Mouse (Mus musculus) layer of hippocampus, postnatal 10 days (tissue): Measurements from ENCODE around the gene Dusp10. TPM values are rescaled to one million over a fixed set of nuclear protein-coding genes. Genes with fewer than 3 reads are reported as not detected.

Experiments used
- DNase-seq, 2 experiments: peaks; one replicate each; pipeline ENCODE4 v3.0.0; 2021; ENCODE audit warnings: low spot score in 2 of 2
- total RNA-seq, 2 experiments: library from RNA; stranded (reverse); gene quantifications; 2 replicates each; pipeline ENCODE4 v1.2.3; 2021

Dusp10 gene
- total RNA-seq, 2 experiments from 2014 or later: 2.9 to 3.2 TPM

DNA sequence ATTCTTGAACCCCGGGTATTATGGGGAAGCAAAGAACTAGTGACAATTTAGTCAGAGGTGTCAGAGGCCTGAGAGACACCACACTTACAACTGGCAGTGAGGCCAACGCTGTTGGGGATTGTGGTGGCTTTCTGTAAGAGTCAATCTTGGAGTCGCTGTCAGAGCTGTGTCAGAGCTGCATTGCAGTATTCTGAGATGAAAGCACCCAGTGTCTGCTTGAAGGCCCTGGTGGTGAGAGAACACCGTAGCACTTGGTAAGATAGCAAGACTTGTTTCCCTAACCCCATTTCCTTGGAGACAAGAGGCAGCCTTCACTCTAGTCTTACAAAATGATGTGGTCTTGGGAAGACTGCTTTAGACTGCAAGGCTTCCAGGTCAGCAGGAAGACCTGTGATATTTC, 39.2 kb downstream of the Dusp10 start:
- no peak for DNase-seq

- no peak for DNase-seq
Observed at GRCm38 (mm10) chr1:184053141-184053540, 40.0 kb downstream of the Dusp10 start.

DNA sequence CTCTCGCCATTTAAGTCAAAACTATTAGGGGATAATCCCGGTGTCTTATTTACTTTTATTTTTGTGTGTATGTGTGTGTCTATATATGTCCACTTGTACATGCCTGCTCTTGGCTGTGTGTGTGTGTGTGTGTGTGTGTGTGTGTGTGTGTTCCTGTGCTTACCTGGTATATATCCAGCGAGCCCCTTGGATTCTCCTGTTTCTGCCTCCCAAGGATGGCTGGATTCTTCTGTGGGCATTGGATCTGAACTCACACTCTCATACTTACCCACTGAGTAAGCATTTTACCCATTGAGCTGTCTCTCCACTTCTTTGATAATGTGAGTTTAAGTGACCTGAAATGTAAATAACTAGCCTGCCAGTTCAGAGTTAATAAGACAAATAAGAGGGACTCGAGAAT, 40.6 kb downstream of the Dusp10 start:
- no peak for DNase-seq

- no peak for DNase-seq
Observed at GRCm38 (mm10) chr1:184054176-184054575, 41.1 kb downstream of the Dusp10 start.

DNA sequence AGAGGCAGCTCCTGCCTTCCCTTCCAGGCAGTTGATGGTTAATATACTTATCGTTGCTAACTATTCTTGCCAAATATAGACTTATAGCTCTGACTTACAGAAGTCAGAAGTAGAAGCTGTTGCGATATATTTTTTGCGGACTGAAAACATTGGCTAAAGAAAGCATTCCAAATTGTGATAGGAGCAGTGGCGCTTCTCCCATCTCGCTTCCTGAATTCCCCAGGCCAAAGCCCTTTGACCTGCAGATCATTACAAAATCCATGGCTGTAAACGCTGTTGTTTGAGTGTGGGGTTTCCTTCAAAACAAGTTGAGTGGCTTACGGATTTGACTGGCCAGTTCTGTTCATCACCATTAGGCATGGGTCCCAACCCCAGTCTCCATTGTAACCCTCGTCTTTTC, 45.1 kb downstream of the Dusp10 start:
- no peak for DNase-seq

GRCm38 (mm10) chr1:184059814-184060213, 46.7 kb downstream of the Dusp10 start:
- DNase-seq: no peak

DNA sequence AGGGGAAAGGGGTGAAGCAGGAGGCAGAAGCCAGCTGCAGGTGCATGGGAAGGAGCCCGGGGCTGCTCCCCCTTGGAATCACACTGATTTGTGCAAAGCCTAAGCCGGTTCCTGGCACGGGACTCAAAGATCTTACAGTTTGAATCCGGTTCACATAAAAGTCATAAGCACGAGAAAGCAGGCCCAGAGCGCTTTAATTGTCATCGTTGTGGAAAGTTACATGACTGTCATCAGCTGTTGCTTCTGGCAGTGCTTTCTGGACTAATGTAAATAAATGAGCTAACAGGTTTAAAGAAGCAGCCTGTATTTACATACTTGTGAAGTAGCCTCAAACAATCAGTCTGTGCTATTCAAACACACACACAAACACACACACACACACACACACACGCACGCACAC, 47.3 kb downstream of the Dusp10 start:
- DNase-seq: no peak

- DNase-seq: no peak
Observed at GRCm38 (mm10) chr1:184060828-184061734, 48.0 kb downstream of the Dusp10 start.

DNA sequence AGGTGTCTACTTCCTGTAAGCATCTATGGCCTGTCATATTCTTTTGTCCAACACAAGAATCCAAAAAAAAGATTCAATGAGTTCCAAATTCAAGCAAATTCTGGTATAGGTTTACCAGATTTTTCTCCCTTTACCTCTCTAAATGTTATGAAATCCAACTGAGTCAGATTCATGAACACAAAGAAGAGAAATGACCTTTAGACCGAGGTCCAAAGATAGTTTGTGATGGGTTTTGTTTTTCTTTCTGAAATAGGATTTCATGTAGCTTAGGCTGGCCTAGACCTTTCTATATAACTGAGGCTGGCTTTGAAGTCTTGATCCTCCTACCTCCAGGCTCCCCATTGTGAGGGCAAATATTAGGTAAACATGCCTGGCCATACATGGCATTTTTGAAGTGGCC, 48.8 kb downstream of the Dusp10 start:
- no peak for DNase-seq

DNA sequence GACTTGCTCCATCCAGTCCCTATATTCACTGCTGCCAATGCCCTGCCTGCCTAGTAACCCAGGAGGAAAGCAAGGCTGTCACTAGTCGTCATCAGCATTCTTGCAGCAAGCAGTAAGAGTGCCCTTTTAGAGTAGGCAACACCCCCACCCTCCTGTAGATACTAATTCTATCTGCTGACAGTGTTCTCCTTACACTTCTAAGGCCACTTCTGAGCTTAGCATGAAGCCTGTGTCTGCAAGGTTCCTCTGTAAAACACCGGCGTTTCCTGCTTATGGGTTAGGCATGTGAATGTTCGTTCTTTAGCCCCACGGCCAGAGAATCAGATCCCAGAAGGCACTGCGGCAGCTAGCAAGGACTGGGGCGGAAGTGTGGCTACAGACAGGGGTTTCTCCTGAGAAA, 51.2 kb downstream of the Dusp10 start:
- DNase-seq: no peak

GRCm38 (mm10) chr1:184065589-184066361, 52.7 kb downstream of the Dusp10 start:
- no peak for DNase-seq

DNA sequence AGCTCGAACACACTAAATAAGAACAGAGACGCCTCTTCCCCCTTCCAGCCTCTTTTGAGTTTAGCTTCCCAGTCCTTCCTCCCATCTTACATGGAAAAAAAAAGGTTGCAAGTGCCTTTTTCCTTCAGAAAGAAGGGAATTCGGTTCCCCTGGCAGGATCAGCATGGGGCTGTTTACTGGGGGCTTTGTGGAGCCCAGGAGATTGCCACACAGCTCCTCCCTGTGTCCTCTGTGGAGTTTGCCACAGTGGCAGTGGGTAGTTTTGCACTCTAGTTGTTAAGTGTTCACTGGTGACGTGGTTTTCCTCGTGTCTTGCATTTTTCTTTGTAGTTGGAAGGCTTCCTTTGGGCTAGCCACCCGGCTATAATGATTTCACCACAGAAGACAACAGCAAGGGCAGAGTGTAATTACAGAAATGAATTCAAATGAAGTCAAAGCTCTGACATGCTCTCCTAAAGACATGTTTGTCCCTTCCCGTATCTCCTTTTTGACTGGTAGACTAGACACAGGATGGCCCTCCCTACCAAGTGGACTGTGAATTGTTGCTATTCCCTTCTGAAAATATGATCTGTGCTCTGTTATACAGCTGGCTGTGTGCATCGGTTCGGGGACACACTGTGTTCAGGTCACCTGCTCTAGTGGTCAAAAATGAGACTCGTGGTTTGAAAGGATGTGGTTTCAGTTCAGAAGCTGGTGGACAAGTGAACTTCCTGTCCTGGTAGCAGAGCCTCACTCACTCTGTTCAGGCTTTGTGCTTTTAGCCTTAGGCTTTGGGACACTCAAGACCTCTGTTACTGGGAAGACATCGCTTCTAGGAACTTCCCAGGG, 53.6 kb downstream of the Dusp10 start:
- DNase-seq: no peak

DNA sequence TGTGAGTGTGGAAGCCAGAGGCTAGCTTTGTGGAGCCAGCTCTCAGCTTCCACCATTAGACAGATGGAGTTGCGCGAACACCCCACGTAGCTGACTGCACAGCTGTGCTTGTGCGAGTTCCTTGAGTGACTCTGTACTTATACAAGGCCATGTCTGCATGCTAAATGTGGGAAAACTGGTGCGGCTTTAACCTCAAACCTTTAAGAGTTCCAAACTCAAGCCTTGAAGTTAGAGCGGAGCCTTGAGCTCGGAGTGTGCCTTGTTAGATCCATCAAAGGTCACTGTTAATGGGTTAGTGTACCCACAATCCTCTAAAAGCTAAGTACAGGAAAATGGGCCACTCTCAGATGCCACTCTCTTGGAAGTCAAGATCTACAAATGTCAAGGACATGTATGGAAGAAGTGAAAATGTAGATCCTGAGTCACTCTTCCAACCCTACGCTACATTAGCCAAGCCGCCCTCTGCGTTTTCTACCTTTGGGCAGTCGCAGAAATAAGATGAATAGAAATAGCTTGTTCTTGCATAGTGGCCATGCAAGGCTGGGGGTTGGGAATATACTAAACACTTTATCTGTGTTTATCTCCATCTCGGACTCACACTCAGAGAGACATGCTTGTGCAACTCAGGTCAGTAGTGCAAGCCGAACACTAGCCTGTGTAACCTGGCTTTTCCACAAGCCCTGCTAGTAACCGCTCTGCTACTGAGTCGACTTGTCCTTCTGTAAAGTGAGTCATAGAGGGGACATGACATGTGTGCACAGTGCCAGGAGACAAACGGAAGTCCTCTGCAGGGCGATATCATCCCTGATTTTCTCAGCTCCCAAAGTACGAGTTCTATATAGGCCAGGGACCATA, 54.8 kb downstream of the Dusp10 start:
- no peak for DNase-seq

- no peak for DNase-seq
Observed at GRCm38 (mm10) chr1:184068971-184069370, 55.9 kb downstream of the Dusp10 start.

- DNase-seq: no peak
Observed at GRCm38 (mm10) chr1:184076065-184076464, 63.0 kb downstream of the Dusp10 start.

GRCm38 (mm10) chr1:184076756-184077155, 63.7 kb downstream of the Dusp10 start:
- no peak for DNase-seq

GRCm38 (mm10) chr1:184079304-184079703, 66.2 kb downstream of the Dusp10 start:
- no peak for DNase-seq

DNA sequence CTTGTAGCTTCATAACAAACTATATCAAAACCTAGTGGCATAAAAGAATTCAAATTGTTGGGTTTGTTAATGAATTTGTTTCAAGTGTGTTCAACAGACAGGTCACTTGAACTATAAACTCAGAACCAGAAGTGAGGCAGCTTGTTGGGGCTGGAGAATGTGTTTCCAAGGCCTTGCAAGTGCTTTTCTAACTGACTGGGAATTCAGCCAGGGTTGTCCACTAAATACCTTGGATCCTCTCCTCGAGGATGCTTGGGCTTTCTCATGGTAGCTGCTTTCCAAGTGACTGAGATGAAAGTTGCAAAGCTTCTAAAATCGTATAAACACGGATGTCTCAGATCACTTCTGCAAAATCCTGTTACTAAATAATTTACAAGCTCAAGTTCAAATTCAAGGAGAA, 69.6 kb downstream of the Dusp10 start:
- no peak for DNase-seq

DNA sequence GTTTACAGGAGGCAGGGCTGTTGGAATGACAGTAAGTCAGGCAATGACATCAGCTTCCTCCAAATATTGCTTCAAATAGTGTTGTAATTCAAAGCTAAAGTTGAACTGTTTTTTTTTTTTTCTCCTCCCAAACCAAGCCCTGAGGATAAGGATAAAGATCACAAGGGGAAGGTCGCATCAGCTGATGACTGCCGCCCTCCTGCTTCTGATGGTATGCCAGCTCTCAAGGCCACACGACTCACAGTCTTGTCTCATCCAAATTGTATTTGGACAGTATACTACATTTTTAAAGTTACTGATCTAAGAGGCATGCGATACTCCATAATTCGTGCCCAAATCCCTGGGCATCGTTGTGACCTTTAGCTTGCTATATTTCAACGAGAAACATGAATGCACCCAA, 70.1 kb downstream of the Dusp10 start:
- DNase-seq: no peak

- no peak for DNase-seq
Observed at GRCm38 (mm10) chr1:184084961-184085360, 71.9 kb downstream of the Dusp10 start.

DNA sequence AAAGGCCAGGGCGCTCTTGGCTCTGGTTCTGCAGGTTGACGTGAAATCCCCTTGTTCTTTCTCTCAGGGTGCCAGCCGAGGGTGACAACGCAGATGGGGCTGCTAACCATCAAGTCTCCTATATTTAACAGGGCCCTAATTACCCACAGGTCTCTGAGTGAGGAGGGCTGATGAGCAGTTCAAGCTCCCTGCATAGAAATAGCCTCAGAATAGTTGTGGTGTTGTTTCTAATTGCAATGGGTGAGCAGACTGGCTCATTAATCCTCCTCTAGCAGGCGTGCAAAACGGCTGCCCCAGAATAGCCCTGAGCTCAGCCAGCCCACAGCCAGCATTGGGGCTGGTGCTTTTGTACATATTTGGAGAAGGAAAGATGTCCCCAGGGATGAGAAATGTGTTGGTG, 77.4 kb downstream of the Dusp10 start:
- no peak for DNase-seq
